Mouse (Mus musculus) ovary, postnatal 10 days (tissue): ENCODE data around the gene Cmbl.
A peak's percentile ranks its signal among the peaks of the same experiment; 100 is the strongest.

Experiments used
- DNase-seq: peaks from one replicate; pipeline ENCODE4 v3.0.0; 2022; ENCODE audit warnings: low spot score

Cmbl gene

DNA sequence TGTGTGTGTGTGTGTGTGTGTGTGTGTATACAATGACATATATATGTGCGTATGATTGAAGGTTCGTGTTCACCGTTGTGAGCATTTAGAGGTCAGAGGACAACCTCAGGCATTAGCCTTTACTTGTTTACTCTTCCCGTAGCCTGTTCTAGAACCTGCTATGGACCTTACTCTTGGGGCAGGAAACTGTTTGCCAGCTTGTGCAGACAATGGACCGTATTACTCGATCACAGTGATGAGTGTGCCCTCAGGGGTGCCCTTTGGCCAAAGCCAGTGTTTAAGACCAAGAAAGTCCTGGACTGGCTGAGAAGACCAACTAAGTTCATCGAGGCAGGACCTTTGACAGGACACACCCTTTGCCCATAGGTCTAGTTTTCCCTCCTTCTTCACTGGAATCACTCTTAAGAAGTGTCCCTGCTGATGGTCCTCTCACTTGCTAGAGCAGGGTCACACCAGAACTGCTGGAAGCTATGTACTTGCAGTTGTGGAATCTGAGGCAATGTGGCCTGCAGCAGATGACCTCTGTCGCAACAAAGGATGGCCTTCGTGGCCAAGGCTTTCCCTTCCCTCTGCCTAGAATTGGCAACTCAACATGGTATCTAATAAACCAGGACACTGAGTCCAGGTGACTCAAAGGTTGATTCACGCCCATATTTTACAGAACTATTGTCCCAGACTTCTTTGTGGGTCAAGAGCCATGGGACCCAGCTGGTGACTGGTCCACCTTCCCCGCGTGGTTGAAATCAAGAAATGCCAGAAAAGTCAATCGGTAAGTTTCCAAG is 18.3 kb downstream of the Cmbl start:
- no peak for DNase-seq

DNA sequence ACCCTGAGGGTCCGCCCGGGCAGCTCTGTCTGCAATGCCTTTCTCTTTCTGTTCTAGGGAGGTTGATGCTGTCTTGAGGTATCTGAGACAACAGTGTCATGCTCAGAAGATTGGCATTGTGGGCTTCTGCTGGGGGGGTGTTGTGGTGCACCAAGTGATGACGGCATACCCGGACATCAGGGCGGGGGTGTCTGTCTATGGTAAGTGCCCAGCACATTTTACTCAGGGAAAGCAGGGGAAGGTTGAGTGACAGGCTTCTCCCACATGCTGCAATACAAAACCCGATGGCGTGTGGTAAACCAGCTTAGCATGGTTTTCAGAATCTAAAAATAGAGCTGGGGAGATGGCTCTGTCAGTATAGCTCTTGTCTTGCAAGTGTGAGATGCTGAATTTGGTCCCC is 20.0 kb downstream of the Cmbl start:
- DNase-seq, result no peak

DNA sequence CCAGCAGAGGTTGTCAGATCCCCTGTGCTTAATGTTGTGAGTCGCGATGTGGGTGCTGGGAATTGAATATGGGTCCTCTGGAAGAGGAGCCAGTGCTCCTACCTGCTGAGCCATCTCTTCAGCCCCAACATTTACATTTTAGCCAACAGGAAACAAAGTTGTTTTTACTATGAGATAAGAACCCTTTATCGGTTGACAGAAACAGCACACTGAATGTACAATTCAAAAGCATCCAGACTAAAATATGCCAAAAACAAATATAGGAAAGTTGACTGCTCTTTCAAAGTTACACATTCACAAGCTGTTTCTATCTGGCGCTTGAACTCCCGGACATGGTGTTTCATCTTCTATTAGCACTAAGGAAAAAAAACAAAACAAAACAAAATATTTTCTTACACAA is 20.9 kb downstream of the Cmbl start:
- no peak for DNase-seq

DNA sequence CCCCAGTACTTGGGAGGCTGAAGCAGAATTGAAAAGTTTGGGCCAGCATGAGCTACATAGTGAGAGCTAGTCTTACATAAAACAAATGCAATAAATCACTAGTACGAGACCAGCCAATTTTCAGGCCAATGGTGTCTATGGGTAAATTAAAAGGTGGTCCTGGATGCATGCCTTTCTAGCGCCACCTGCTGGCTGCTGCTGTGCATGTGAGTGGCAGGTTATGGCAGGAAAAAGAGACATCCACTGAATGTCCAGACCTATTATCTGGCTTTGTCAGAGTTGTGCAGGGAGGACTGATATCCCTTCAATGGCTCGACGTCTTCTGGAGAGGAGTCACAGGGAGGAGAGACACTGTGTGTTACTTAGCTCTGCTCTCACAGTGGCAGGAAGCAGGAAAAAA is 21.3 kb downstream of the Cmbl start:
- peak; percentile 68 for DNase-seq

DNA sequence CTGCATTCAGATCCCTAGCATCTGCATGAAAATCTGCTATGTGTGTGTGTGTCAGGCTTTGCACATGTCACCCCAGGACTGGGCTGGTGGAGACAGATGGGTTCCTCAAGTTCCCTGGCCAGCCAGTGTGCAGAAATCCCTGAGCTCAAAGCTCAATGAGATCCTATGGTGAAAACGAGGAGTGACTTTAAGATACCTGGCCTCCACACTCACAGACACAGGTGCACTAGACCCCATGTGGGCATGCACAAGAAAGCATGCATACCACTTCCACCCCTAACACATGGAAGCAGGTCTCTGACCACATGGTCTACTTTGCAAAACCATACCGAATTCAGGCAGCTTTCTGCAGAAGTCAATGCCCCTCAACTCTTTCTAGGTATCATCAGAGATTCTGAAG is 22.6 kb downstream of the Cmbl start:
- no peak for DNase-seq

DNA sequence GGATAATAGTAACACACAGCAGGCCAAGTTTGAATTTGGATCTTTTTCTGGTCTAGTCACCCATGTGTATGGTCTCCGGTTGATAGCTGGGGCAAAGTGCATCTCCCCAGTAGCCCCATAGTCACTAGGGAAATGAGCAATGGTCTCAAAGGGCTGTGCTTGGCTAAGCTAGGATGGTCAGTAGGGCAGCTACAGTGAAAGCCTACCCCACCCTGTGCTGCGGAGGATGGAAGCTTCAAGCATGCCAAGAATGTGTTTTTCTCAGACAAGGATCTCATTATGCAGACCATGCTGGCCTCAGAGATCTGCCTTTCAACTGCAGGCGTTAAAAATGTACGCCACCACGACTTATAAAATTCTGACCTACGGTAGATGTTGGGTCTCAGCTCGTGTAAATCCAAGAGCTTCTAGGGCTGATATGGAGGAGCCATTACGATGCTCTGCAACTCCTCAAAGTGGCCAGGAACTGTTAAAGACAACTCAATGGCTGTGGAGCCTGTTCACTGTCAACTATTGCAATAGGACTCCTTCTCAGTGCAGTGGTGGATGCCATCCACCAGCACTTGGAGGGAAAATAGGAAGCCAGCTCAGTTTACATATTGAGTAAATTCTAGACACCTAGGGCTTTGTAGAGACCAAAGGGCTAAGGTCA is 23.9 kb downstream of the Cmbl start:
- DNase-seq, result no peak

DNA sequence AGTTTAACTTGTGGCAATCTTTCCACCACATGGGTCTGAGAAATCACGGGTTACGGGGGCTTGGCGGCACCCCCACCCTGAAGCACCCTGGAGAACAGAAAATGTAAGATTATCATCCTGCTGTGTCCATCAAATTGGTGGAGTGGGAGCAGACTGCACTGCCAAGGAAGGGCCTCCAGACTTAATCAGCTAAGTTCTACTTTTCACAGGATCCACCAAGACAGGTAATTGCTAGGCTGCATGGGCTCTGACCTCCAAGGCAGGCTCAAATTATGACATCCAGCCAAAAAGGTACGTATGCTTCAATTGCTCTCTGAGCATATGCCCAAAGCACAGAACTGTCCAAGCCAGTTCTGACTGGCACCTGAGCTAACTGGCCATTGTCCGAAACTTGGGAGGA is 25.0 kb downstream of the Cmbl start:
- DNase-seq, result no peak

DNA sequence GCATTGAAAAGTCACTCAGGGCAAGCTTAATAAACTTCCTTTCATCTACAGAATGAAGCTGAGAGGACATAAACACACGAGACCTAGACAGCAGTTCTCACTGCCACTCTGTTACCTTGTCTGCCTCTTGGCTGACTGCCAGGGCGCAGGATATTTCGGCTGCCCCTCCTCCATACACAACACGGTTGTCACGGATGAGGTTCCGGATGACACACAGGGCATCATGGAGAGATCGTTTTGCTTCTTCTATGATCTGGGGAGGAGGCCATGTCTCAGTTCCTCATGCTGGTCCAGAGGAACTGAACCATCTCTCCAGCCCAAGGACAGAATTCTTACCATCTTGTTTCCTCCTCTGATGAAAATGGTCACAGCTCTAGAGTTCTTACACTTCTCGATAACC is 27.3 kb downstream of the Cmbl start:
- DNase-seq, result no peak

DNA sequence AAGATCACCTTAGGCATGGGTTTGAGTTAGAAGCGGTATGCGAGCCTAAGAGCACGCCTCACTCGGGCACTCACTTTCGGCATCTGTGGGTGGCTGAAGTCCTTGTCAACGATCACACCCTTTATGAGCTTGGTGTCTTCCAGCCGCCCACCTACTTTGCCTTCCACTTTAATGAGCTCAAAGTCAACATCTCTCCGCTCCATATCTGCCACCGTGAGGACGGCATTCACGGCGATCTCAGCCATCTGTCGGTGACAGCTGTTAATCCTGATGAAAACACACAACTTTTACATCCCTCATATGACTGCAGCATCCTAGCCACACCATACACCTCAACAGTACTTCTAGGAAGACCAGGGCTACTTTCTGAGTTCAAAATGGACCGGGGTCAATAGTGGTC is 29.1 kb downstream of the Cmbl start:
- no peak for DNase-seq

DNA sequence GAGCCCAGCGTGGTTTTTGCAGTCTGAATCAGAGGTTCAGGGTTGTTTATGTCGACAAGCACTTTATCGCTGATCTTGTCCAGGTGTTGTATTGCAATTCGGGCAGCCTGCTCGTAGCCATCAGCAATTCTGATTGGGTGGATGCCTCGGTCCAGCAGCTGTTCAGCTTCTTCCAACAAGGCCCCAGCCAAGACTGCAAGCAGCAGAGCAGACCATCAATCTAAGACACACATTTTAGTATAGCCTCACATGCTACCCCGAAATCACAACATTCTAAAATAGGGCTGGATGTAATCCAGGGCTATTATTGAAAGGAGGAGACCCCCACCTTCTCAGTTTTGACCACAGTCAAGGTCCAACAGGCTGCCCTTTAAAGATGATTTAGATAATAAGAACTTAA is 30.5 kb downstream of the Cmbl start:
- DNase-seq, result no peak

DNA sequence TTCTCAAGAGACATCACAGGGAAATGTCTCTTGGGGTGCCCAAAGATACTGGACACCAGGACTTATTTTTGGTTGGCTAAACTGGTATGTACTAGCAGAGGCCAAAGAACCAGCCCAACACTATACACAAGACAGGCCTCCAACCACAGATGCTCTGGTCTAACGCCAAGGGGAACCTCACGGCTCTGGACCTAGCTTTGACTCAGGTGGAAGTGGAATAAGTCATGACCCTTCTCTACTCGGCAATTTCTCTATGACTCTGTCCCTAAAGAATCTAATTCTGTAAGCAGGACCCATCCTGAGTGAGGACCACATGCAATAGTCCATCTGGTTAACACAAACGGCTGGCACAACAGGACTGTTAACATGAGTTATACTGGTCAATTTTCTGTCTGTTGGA is 34.6 kb downstream of the Cmbl start:
- DNase-seq, result no peak

DNA sequence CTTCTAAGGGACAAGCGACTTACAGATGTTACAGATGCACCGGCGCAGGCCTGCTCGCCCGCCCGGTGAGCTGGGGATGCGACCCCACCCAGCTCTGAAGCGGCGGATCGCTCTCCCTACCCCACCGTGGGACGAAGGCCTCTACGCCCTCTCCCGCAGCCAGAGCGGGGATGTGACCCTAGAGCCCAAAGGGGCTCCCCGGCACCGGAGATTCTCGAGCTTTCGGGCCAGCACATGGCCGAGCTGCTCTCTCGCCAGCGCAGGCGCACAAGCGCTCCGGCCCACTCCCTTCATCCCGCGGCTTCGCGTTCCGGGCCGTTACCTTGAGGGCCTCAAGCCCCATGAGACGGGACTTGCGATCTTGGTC is 36.1 kb downstream of the Cmbl start:
- no peak for DNase-seq

DNA sequence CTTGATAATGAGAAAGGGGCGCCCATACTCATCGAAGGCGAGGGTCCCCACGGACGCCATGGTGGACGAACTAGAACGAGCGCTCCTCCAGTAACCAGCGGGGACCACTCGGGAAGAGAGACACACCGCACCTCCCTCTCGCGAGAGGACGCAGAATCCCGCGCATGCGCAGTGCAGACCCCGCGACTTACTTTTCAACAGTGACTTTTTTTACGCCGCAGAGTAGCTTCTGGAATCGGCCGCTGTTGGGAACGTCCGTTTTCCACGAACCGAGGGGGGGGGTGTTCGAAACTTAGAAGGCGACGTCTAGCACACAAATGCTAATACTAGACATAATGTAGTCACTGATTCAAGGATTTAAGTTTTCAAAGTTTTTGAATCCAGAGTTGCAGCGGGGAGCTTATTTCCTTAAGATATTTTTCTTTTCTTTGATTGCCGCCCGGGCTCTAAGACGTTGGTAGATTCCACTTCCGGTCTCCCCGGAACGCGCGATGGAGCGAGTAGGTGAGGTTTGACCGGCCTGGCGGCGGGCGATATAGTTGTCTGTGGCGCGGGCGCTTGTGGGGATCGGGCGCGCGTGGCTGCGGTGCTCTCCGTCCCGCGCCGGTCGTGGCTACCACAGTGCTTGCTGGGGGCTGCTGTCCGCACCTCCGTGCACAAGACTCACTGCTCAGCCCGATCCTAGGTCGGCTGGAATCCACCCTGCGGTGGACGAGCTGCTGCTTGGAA is 36.6 kb downstream of the Cmbl start, which contains the start of the genes Cct5 and Fam173b:
TSS of gene Cct5 (minus strand) at position 159 of the 729 bp plus-strand sequence.
TSS of gene Fam173b (plus strand) at position 207 of the 729 bp plus-strand sequence.
- DNase-seq, result peak; percentile 99

DNA sequence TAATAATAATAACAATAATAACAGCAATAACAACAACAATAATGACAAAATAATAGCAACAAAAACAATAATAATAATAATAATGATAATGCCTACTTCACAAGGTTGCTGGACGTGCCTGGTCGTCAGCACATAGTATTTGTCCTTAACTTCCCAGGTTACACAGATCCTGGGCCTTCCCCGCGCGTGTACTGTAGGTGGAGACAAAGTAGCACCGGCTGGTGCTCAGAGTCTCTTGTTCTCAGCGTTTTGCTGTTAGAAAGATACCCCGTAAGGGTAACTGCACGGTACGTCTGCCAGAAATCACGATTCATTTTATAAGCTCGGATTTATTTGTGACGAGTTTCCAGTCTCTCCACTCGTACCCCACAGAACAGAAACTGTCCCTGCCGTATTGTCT is 37.2 kb downstream of the Cmbl start:
- DNase-seq, result no peak

DNA sequence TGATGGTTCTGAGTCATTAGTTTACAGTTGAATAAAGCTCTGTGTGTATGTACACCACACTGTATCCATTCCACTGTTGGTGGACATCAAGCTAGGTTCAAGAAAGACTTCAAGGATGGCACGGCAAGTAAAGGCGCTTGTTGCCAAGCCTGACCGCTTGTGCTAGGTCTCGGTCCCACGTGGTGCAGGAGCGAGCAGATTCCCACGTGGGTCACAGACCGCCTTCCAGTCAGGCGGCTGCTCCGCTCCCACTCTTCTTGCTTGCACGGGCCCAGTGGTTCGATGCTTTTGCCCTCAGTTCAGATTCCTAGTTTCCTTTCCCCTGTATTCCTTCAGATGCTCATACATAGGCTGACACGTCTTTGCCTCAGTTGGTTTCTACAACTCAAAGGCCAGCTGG is 37.9 kb downstream of the Cmbl start:
- no peak for DNase-seq

DNA sequence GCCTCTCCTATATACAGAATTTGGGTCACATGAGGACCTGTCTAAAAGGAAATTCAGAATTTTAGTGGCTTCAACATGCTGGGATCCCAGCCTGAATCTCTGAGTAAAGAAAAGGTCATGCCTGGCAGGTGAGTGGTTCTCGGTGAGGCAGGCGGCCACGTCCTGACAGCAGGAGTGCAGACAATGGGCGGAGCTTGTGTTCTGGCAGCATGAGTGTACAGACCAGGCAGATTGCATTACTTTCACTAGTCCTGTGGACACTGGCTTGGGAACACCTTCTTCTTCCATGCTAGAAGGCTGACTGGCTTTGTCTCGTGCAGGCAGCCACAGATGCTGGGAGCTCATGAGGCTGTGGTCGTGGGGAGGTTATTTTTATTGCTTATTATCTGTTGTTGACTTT is 41.6 kb downstream of the Cmbl start:
- DNase-seq, result no peak

DNA sequence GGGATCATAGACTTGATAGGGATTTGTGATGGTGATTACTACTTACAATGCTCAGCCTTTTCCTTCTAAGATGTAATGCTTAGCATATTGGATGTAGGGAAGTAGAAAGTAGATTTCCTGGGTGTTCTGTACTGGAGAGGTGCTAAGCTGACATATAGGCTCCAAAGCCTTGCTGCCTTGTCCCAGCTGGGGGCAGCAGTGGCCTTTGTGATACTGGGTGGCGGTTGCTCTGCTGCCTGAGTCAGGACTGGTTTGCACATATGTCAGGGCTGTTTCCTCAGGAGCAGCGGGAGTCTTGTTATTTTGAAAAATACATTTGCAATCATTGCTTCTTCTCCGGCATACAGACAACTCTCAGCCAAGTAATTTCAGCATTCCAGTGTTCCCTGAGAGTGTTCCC is 45.8 kb downstream of the Cmbl start:
- DNase-seq, result no peak

DNA sequence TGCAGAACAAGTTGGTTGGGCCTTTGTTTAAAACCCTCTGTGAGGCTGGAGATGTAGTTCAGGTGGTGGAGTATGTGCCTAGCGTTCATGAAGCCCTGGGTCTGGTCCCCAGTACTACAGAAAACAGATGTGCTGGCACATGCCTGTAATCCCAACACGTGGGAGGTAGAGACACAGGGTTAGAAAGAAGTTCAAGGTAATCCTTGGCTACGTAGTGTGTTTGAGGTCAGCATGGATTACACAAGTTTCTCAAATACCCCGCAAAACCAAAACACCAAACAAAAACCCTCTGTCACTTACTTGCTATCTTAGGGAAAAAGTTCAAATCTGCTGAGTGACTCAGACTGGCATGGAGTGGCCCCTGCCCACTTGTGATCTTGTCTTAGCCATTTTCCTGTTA is 46.8 kb downstream of the Cmbl start:
- no peak for DNase-seq

DNA sequence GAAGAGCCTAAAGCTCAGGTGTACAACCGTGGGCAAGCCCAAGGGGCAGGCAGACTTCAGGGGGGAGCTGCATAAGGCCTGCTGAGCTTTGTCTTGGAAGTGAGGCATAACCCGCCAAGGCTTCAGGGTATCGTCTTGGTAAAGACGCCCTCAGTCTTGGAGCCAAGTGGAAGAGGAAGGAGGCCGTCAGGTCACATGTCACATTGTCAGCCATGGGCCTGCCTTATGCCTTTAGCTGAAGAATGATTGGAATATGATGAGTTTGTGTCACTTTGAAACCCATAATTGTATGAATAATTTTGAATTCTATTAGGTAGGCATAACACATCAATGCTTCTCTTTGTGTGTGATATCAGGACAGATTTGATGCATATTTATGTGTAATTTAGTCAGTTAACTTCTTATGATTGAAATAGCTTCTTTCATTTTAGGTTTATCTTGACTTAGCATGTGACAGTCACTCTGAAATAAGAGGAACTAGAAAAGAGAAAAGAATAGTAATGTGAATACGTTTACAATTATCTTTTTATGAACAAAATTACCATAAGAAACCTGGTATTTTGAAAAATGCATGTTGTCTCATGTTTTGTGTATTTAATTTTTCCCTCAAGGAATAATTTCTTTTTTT is 48.8 kb downstream of the Cmbl start:
- DNase-seq, result no peak

DNA sequence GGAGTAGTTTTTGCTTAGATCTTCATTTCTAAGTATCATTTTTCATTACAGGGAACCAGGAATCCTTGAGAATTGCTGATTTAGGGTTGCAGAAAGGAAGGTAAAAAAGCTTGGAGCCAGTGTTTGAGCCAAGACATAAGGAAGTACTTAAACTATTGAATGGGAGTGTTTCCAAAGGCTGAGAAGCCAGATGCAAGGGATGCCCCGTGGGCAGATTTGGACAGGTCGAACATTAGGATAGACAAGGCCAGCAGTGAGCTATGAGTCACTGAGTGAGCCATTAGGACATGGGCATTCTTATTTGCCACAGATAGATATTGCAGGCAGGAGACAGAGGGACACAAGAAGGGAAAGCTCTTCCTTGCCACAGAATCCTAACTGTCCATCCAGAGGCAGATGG is 49.5 kb downstream of the Cmbl start:
- no peak for DNase-seq

DNA sequence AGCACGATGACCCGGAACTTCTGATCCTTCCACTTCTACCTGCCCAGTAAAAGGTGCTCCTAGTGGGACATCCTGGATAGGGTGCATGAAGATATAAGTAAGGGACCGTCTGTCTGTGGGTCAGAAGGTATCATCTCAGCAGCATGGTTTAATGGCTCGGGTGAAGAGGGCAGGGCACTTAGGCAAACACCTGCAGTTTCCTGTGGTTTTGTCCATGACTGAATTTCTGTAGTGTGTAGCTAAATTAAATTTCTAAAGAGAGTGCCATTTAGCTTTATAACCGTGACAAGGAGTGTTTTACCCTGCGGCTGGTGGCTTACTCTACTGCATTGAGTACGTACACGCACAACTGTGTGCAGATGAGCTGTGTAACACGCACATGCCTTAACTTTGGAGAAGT is 52.1 kb downstream of the Cmbl start:
- DNase-seq, result no peak

DNA sequence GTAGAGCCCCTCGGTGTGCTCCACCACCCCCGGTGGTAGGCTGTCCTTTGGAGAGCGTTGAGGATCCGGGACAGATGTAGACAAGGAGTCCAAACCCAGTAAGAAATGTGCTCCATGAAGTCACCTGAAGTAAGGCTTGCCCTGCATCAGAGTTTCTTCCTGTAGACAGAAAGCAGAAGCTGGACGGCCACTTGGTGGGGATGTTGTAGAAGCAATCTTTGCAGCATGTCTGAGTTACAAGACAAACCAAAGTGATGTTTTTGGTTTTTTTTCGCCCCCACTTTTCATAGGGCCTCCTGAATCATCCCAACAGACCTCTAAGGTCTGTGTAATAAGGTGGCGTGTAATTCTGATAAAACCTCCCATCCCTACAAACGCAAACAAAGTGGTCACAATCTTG is 54.3 kb downstream of the Cmbl start:
- DNase-seq, result no peak
